Mouse (Mus musculus): ENCODE results near the gene Akap8l.

The Akap8l gene

DNA sequence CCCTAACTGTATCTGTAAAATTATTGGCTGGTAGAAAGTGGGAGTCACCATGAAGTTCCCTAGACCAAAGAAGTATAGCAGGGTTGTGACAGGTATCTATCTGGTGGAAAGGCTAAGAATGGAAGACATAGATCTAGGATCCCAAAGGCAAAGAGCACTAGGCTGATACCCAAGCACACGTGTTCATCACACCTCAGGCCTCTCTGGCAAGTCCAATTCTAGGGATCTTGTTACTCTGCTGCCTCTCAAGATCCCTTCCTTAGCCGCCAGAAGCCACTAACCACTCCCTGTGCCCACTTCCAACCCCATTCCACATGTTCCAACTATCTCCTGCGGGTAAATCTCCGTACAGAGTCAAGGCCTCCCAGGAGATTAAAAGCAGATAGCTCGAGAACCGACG lies 30.5 kb downstream of the Akap8l start:
- no peak for DNase-seq (ENCODE audit: low spot score in 2 of 2)

- DNase-seq (ENCODE audit: low spot score in 2 of 2), result no peak
Measured at GRCm38 (mm10) chr17:32317708-32318107, 32.7 kb downstream of the Akap8l start.

- no peak for DNase-seq (ENCODE audit: low spot score in 2 of 2)
Measured at GRCm38 (mm10) chr17:32317032-32317431, 33.4 kb downstream of the Akap8l start.

DNA sequence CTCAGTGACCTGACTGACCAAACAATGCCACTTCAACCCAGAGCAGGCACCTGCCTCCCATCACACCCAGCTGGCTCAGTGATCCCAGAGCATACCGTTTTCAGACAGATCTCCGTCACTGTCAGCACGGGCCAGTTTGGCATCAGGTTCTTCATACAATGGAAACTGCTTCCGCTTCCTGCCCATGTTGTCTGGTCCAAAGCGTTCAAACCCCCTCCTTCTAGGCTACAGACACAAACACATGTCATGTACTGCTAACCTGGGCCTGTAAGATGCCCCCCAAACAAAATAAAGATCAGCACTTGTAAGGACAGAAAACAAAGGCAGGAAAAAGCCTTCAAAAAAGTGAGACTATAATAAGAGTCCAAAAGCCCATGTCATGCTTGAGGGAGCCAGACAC lies 34.8 kb downstream of the Akap8l start:
- no peak for DNase-seq (ENCODE audit: low spot score in 2 of 2)

GRCm38 (mm10) chr17:32313892-32314291 lies 36.5 kb downstream of the Akap8l start:
- DNase-seq (ENCODE audit: low spot score in 2 of 2), result no peak

DNA sequence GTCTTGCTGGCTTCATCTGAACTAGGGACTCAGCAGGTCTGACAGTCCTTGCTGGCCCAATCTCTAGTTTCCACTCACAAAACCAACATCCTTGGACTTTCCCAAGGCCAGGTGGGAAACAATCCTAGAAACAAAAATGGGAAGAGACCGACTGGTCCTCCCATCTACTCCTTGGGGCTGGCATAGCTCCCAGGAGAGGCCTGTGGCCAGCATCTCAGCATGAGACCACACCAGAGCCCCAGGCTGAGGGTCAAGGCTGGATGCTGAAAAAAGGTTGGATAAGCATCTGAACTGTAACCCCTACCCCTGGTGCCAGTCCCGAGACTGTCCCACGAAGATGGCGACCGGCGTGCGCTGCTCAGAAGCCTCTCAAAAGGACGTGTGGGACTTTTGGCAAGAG lies 37.6 kb downstream of the Akap8l start:
- DNase-seq (ENCODE audit: low spot score in 2 of 2), result no peak

- no peak for DNase-seq (ENCODE audit: low spot score in 2 of 2)
Measured at GRCm38 (mm10) chr17:32307963-32308362, 42.4 kb downstream of the Akap8l start.

DNA sequence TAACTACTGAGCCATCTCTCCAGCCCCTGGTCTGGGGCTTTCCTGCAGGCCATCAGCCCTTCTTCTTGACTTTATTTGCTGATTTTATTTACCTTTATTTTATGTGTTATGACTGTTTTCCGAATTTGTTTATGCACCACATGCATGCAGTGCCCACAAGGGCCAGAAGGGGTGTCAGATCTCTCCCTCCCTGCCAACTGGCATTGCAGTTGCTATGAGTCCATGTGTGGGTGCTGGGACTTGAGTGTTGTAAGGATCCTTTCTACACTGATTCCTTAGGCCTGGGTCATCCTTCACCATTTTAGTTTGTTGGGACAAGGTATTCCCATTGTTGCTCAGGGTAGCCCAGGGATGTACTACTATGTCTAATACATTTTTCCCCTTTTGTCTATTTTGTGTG lies 52.3 kb downstream of the Akap8l start:
- DNase-seq (ENCODE audit: low spot score in 2 of 2), result no peak

- no peak for DNase-seq (ENCODE audit: low spot score in 2 of 2)
Measured at GRCm38 (mm10) chr17:32295901-32296300, 54.5 kb downstream of the Akap8l start.

GRCm38 (mm10) chr17:32295160-32295559 lies 55.2 kb downstream of the Akap8l start:
- no peak for DNase-seq (ENCODE audit: low spot score in 2 of 2)

- DNase-seq (ENCODE audit: low spot score in 2 of 2), result no peak
Measured at GRCm38 (mm10) chr17:32285138-32285670, 65.2 kb downstream of the Akap8l start.

DNA sequence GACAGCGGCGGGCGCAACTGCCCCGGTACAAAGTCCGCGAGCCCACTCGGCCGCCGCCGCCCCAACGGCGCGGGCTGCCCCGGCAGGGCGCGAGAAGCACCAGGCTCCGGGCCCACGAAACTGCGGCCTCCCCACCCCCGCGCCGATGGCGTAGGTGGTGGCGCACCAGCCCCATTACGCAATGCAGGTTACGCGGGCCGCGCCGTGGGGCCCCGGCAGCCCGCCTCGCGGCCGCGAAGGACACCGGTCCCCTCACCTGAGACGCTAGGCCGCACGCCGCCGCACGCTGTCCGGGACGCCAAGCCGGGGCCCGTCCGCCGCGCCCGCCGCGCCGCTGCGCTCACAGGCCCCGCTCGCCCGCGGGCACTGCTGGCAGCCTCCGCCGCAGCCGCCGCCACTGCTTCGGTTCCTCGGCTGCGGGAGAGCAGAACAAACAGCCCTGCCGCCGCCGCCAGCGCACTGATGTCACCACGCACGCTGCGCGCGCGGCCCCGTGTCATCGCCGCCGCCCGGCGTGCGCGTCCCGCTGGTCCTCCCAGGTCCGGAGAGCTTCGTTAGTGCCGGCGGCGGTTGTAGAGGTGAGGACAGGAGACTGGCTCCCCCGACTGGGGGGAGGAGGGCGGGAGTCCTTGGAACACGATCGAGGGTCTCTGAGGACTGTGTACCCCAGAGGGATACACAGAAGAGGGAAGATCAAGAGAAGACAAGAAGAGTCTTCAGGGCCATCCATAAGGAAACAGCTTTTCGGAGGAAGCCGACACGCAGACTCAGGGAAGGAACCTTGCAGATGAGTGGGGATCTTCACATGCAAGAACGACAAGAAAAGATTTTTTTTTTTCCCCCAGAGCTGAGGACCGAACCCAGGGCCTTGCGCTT lies 65.9 kb downstream of the Akap8l start, which contains the start of gene Brd4:
Brd4 (minus strand) TSS at position 461 of the 876 bp plus-strand sequence.
- DNase-seq (ENCODE audit: low spot score in 2 of 2), result peak; percentile 83 to 88

DNA sequence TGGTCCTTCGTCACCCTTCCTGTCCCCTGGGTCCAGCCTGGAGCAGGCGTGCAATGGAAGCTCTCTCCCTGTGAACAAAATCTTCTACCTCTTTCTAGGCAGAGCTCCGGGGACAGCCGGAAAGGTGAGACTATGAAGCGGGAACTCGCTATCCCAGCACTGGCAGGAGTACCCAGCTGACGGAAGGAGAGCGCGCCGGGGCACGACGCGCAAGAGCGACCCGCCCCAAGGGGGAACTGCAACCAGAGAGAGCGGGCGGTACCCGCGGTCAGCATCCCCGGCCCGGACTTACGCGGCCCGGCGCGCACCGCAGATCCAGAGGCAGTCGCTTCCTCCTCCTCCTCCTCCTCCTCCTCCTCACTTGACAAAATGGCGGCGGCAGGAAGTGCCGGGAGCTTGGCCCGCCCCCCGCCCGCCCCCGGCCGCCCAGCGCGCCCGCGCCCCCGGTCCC lies 66.6 kb downstream of the Akap8l start:
- DNase-seq (ENCODE audit: low spot score in 2 of 2), result peak; percentile 38 to 52

- DNase-seq (ENCODE audit: low spot score in 2 of 2), result peak; percentile 9 to 16
Measured at GRCm38 (mm10) chr17:32283341-32283740, 67.1 kb downstream of the Akap8l start.

DNA sequence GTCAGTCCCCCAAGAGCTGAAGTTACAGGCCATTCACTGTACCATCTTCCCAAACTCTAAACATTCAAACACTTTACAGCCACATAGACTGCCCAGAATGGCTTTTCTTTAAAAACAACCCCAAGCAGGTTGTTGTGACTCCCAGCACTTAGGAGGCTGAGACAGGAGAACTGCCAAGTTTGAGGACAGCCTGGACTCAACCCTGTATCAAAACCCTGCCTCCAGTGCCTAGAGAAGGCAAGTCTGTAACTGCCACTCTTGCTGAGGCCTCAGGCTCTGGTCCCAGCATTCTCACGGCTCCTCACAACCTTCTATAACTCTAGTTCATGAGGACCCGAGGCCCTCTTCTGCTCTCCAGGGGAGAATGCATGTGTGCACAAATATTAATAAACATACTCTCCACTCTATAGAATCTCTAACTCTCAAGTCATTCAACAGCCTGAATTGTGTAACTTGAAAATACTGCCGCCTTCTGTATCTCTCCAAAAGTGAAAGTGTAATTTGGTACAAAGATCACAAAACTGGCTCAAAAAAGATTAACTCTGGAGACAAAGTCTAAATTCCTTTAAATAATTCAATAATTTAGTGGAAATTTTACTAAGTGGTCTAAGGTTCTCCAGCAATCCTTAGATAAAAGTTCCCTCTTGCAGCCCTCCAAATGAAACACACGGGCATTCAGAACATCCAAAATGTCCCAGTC lies 68.6 kb downstream of the Akap8l start:
- DNase-seq (ENCODE audit: low spot score in 2 of 2), result no peak

DNA sequence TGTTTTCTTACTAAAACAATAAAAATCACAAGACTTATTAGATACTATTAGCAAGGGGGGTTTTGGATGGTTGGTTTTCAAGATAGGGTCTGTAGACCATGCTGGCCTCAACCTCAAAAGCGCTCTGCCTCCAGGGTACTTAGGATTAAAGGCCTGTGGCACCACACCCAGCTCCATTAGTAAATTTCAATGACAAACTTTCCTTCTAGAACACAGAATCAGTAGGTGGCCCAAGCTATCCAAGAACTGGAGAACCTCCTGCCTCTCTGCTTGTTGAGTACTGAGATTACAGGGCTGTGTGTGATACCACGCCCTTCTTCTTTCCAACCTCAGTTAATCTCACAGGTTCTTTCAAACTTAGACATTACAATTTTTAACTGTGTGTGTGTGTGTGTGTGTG lies 69.3 kb downstream of the Akap8l start:
- DNase-seq (ENCODE audit: low spot score in 2 of 2), result no peak

GRCm38 (mm10) chr17:32280575-32280974 lies 69.8 kb downstream of the Akap8l start:
- no peak for DNase-seq (ENCODE audit: low spot score in 2 of 2)

DNA sequence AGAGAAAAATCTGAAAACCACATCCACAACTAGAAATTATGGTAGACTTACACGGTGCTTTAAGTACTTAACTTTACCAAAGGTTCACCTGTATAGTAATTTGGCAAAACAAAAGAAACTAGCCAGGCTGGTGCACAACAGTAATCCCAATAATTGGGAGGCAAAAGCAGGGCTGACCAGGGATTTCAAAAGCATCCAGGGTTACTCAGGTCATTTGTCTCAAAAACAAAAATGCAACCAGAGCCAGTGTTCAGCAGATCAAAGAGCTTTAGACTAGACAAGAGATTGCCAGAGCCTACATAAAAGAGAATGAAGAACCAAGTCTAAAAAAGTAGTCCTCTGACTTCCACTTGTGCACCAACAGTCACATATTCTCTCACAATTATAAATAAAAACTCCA lies 73.2 kb downstream of the Akap8l start:
- no peak for DNase-seq (ENCODE audit: low spot score in 2 of 2)

DNA sequence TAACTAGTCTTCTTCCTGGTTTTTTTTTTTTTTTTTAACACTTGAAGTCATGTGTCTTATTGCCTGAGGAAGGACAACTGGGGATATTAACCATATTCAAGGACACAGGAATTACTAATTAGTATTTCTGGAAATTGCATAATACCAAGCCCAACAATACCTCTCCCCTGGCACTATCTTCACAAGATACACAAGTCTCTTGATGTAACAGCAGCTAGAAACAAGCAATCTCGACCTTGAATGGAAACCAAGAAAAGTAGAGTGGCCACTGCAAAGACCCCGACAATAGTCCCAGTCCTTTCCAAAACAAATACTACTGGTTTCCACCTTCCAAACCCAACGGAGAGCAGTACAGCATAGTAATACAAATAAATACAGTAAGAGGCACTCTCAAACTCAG lies 74.8 kb downstream of the Akap8l start:
- DNase-seq (ENCODE audit: low spot score in 2 of 2), result no peak

Measured in urinary bladder, adult 18-20 months (tissue).